Mouse (Mus musculus) kidney, embryonic 14.5 days (tissue): ENCODE measurements around the gene Celf5. TPM values are rescaled to one million over a fixed set of nuclear protein-coding genes. Genes with fewer than 3 reads are reported as not detected.

Experiments
- ATAC-seq: fragments of 200-750 bp; cut with Nextera tagmentation; 2 replicates; pipeline ENCODE4 v1.8.0; 2017; ENCODE audit warnings: moderate number of reproducible peaks, mild to moderate bottlenecking, moderate TSS enrichment, moderate library complexity; ENCODE audit not compliant: low FRiP score, low TSS enrichment
- H3K27ac ChIP-seq: fragments of 300-500 bp; sonication (generic); 2 replicates; pipeline ENCODE4 v1.5.1; 2014; ENCODE audit warnings: low read depth, mild to moderate bottlenecking, low read length, moderate library complexity, mixed read lengths
- H3K27me3 ChIP-seq: fragments of 300-500 bp; sonication (generic); 2 replicates; pipeline ENCODE4 v1.6.1; 2014; ENCODE audit warnings: mild to moderate bottlenecking, low read length; ENCODE audit not compliant: control insufficient read depth, insufficient read depth
- H3K36me3 ChIP-seq: fragments of 300-500 bp; sonication (generic); 2 replicates; pipeline ENCODE4 v1.6.1; 2014; ENCODE audit warnings: low read length, mixed read lengths; ENCODE audit not compliant: control insufficient read depth, insufficient read depth
- H3K4me1 ChIP-seq: fragments of 300-500 bp; sonication (generic); 2 replicates; pipeline ENCODE4 v1.6.1; 2014; ENCODE audit warnings: low read length, mixed read lengths; ENCODE audit not compliant: control insufficient read depth, insufficient read depth
- H3K4me2 ChIP-seq: fragments of 300-500 bp; sonication (generic); replicated peaks from 2 replicates; pipeline ENCODE4 v1.6.1; 2014; ENCODE audit warnings: low read depth, mild to moderate bottlenecking, low read length
- H3K4me3 ChIP-seq: fragments of 300-500 bp; sonication (generic); 2 replicates; pipeline ENCODE4 v1.5.1; 2014; ENCODE audit warnings: mild to moderate bottlenecking, low read length
- H3K9ac ChIP-seq: fragments of 300-500 bp; sonication (generic); 2 replicates; pipeline ENCODE4 v1.6.1; 2014; ENCODE audit warnings: low read depth, mild to moderate bottlenecking, low read length, moderate library complexity
- H3K9me3 ChIP-seq: fragments of 300-500 bp; sonication (generic); 2 replicates; pipeline ENCODE4 v1.6.1; 2016; ENCODE audit warnings: low read length; ENCODE audit not compliant: control insufficient read depth
- WGBS: fragments of 180-500 bp; shearing (Covaris S2); extraction: QIAGEN DNeasy Blood & Tissue Kit; methylation state at CpG from one replicate; pipeline ENCODE4 v1.1.7; 2014; 5-methylcytosine and 5-hydroxymethylcytosine counted together
- polyA plus RNA-seq: library from polyadenylated mRNA; unstranded; fragments of >200 nt; fragmentation: Nextera tagmentation; extraction: Ambion mirVana; gene quantifications from 2 replicates; pipeline ENCODE4 v1.2.1, GENCODE M21; 2014

Gene Celf5
- polyA plus RNA-seq, 1 experiment from 2014 or later: 0.28 TPM

DNA sequence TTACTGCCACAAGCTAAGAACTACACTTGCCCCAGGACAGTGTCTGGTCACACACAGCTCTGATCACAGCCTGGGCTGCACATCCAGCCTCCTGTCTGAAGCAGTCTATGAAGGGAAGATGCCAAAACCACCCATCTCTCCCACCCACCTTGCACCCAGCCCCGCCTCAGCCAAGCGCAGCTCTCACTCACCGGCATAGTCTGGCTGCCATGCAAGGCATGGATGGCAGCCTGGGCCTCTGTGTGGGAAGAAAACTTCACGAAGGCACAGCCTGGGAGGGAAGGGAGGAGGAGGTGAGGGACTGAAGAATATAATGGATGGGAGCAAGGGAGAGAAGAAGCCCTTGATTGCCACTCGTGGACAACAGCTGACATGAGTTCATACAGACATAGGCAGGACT lies 13.3 kb downstream of the Celf5 start:
- Histone ChIP-seq H3K4me3 (no peak overlapping the region), H3K9ac (no peak overlapping the region), H3K4me2 (no peak overlapping the region), H3K27me3 (peaks cover 46% of the 10 kb centered on the region), H3K27ac (no peak overlapping the region), H3K4me1 (0 out of 2 replicates have a peak, but pooled peaks cover 4% of the 10 kb centered on the region), H3K9me3 (no peaks in the 10 kb centered on the region), H3K36me3 (no peaks in the 10 kb centered on the region)
- no peak for ATAC-seq
- 84% methylated on average over 5 of the region's 5 CpGs for WGBS

DNA sequence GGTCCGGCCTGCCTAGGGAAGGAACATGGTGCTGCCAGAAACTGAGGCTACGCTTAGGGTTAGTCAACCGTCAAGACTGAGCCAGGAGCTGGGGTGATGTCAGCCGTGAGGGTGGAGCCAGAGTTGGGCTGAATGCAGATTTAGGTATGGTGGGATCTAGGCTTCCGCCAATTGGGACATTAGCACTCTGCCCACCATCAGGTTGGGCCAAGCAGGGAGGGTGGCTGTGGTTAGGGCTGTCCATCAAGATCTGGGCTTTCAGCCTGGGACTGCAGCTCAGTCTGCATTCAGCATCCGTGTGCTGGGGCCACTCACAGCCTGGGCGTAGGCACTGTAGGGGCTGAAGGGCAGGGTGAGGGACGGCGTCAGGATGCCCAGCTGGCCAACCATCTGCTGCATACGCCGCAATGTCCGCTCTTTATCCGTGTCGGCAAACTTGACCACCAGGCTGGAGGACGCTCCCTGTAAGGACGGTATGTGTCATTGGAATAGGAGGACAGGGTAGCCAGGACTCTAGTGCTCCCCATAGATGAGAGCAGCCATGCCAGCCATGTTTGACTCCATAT lies 14.8 kb downstream of the Celf5 start:
- no peak overlapping the region for H3K4me3 ChIP-seq

DNA sequence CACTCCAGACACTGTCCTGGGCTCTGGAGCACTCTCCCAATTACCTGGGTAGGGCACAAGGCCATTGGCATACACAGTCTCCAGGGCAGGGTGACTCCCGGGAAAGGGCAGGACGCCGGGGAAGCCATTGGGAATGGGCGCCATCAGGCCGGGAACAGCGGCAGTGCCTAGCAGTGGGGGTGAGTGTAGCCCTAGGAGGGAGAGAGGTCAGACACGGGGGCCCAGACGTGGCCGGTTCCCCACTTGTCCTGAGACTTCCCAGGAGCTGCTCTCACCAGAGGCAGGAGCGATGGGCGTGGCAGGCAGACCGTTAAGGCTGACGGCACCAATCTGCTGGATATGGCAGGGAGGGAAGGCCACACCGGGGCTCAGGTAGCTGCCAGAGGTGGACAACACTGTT lies 15.6 kb downstream of the Celf5 start:
- no peaks in the 10 kb centered on the region for H3K36me3 ChIP-seq
- ATAC-seq: no peak
- H3K9ac ChIP-seq: no peak overlapping the region
- no peak overlapping the region for H3K27ac ChIP-seq
- WGBS: 53% methylated on average over 14 of the region's 14 CpGs
- H3K27me3 ChIP-seq: peaks cover 47% of the 10 kb centered on the region
- 0 out of 2 replicates have a peak, but pooled peaks cover 8% of the 10 kb centered on the region for H3K4me1 ChIP-seq
- no peak overlapping the region for H3K4me3 ChIP-seq
- no peak overlapping the region for H3K4me2 ChIP-seq
- no peaks in the 10 kb centered on the region for H3K9me3 ChIP-seq

More for the DNA sequence above, 14.8 kb downstream of the Celf5 start:
- Histone ChIP-seq H3K9me3 (no peaks in the 10 kb centered on the region), H3K4me1 (0 out of 2 replicates have a peak, but pooled peaks cover 8% of the 10 kb centered on the region), H3K4me2 (no peak overlapping the region), H3K27me3 (peaks cover 46% of the 10 kb centered on the region), H3K27ac (no peak overlapping the region), H3K36me3 (no peaks in the 10 kb centered on the region), H3K9ac (no peak overlapping the region)
- no peak for ATAC-seq
- 89% methylated on average over 16 of the region's 16 CpGs for WGBS

DNA sequence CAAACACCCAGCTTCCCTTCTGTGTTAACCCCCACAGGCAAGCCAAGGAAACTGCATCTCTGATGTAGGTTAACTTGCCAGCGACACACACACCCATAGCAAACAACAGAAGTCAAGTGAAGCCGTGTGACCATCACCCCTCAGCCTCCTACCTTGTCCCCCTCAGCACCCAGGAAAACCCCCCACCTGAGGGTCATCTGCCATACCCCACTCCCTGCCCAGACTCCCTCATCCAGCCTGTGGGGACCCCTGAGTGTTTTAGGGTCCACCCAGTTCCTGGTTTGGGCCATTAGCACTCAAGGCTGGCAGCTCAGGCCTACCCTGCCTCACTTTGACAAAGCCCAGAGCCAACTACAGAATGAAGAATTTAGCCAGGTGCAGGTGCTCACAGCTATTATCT lies 16.4 kb downstream of the Celf5 start:
- no peak overlapping the region for H3K9ac ChIP-seq
- 0 out of 2 replicates have a peak, but pooled peaks cover 8% of the 10 kb centered on the region for H3K4me1 ChIP-seq
- no peaks in the 10 kb centered on the region for H3K36me3 ChIP-seq
- peaks cover 48% of the 10 kb centered on the region for H3K27me3 ChIP-seq
- no peaks in the 10 kb centered on the region for H3K9me3 ChIP-seq
- no peak overlapping the region for H3K4me3 ChIP-seq
- 96% methylated on average over 2 of the region's 2 CpGs for WGBS
- no peak overlapping the region for H3K4me2 ChIP-seq
- no peak for ATAC-seq
- H3K27ac ChIP-seq: no peak overlapping the region

DNA sequence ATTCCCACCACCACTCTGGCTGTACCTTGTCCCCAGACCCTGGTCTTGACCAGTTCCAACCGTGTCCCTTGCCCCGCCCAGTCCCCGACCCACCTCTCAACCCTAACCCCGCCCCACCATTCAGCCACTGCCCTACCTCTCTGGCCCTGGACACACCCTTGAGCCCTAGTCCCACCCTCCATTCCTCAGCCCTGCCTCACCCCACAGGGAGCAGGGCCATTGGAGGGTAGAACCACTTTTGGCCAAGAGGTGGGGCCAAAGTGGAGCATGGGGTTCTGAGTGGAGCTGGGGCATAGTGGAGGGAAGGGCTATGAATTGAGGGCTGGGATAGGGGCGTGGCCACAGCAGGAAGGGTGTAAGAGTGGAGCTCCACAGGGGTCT lies 17.3 kb downstream of the Celf5 start:
- peak; percentile 16 for ATAC-seq
- no peak overlapping the region for H3K9ac ChIP-seq
- H3K4me1 ChIP-seq: 0 out of 2 replicates have a peak, but pooled peaks cover 8% of the 10 kb centered on the region
- H3K36me3 ChIP-seq: no peaks in the 10 kb centered on the region
- no peaks in the 10 kb centered on the region for H3K9me3 ChIP-seq
- H3K27me3 ChIP-seq: peaks cover 52% of the 10 kb centered on the region
- WGBS: 4% methylated on average over 5 of the region's 5 CpGs
- no peak overlapping the region for H3K27ac ChIP-seq
- no peak overlapping the region for H3K4me2 ChIP-seq
- H3K4me3 ChIP-seq: no peak overlapping the region

DNA sequence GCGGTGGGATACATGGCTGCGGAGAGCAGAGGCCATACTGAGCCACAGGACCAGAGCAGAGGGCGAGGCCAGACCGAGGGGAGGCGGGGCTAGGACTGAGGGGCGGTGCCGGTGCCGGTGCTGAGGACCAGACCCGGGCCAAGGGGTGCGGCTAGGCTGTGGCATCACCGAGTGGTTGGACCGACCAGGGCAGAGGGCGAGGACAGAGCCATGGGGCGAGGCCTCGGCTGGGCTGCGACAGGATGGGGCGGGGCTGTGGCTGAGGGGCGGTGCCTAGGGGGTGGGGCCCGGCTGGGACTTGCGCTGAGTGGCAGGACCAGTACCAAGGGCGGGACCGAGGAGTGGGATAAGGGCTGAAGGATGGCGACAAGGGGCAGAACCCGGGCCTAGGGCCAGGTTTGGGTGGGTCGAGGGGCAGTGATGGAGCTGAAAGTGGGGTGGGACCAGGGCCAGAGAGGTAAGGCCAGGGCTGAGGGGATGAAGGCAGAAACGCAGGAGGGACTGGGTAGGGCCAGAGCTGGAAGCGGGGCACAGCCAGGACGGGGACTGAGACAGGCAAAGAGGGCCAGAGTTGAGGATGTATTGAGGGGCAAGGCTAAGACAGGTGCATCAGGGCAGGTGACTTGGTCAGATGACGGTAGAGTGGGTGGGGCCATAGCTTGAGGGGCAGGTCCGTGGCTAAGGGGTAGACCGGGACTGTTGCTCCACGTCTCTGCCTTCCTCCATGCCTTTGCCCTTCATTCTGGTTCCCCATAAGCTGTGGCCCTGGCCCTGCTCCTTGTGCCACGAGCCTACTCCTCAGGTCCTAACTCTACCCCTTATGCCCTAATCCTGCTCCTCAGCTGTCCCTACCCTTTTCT lies 17.9 kb downstream of the Celf5 start:
- peak overlapping the region; percentile 48 for H3K4me2 ChIP-seq
- peak overlapping the region; percentile 33 for H3K4me3 ChIP-seq
- peak; percentile 82 for ATAC-seq
- H3K9me3 ChIP-seq: no peaks in the 10 kb centered on the region
- WGBS: under 1% methylated on average over 30 of the region's 33 CpGs
- no peaks in the 10 kb centered on the region for H3K36me3 ChIP-seq
- H3K9ac ChIP-seq: peak overlapping the region; percentile 14
- H3K4me1 ChIP-seq: 0 out of 2 replicates have a peak, but pooled peaks cover 8% of the 10 kb centered on the region
- H3K27ac ChIP-seq: no peak overlapping the region
- H3K27me3 ChIP-seq: peaks cover 58% of the 10 kb centered on the region

DNA sequence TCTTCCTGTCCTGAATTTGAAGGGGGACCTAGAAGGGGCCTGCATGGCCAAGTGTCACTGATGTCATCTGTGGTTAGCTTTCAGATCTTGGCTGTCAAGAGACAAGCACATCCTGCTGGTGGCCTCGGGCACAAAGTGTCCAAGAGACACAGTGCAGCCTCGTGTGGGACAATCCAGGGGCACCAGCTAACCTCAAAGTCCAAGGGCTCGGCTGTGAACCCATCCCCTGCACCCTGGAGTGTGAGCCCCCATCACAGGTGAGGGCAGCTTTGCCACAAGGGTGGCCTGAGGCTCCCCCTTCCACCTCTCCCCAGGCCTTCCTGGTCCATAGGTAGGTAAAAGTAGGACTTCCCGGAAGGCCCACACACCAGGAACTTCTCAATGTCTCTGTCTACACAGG lies 19.0 kb downstream of the Celf5 start:
- H3K4me3 ChIP-seq: no peak overlapping the region
- no peak for ATAC-seq
- H3K4me1 ChIP-seq: 0 out of 2 replicates have a peak, but pooled peaks cover 8% of the 10 kb centered on the region
- WGBS: 56% methylated on average over 4 of the region's 4 CpGs
- H3K36me3 ChIP-seq: no peaks in the 10 kb centered on the region
- peaks cover 60% of the 10 kb centered on the region for H3K27me3 ChIP-seq
- H3K27ac ChIP-seq: no peak overlapping the region
- H3K4me2 ChIP-seq: no peak overlapping the region
- no peak overlapping the region for H3K9ac ChIP-seq
- no peaks in the 10 kb centered on the region for H3K9me3 ChIP-seq

DNA sequence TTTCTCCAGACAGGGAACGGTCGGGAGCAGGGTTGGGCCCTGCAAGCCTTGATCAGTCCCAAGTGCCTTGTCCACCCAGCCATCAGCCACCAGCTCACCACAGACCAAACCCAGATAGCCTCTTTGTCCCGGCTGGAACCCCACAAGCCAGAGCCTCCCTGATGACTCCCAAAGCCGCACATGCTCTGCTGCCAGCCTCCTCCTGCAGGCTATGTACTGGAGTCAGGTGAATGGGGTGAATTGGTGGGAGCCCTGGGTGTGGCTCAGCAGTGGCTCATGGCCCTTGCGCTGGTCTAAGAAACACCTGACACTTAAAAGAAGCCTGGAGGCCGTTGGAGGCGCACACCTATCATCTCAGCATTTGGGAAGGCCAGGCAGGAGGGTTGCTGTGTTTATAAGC lies 19.6 kb downstream of the Celf5 start:
- peaks cover 65% of the 10 kb centered on the region for H3K27me3 ChIP-seq
- no peak overlapping the region for H3K4me2 ChIP-seq
- 77% methylated on average over 7 of the region's 7 CpGs for WGBS

DNA sequence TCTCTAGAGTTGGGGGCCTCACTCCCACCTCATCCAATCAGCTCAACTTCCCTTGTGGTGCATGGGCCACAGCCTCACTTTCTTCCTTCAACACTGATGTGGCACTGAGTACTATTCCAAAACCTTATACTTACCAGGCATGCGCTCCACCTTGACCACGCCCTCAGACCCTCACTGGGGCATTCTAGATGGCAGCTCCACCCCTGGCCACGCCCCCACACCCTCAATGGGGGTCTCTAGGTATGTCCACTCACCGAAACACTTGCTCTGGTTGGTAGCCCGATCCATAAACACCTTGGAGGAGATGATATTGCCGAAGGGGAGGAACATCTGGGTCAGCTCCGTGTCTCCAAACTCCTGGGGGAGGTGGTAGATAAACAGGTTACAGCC lies 20.1 kb downstream of the Celf5 start:
- Histone ChIP-seq H3K4me2 (no peak overlapping the region), H3K27me3 (peaks cover 70% of the 10 kb centered on the region), H3K36me3 (no peaks in the 10 kb centered on the region), H3K27ac (no peak overlapping the region), H3K9me3 (no peaks in the 10 kb centered on the region), H3K9ac (no peak overlapping the region), H3K4me1 (0 out of 2 replicates have a peak, but pooled peaks cover 8% of the 10 kb centered on the region), H3K4me3 (no peak overlapping the region)
- no peak for ATAC-seq
- 42% methylated on average over 7 of the region's 7 CpGs for WGBS

More for the DNA sequence above, 19.6 kb downstream of the Celf5 start:
- Histone ChIP-seq H3K9me3 (no peaks in the 10 kb centered on the region), H3K9ac (no peak overlapping the region), H3K4me1 (0 out of 2 replicates have a peak, but pooled peaks cover 8% of the 10 kb centered on the region), H3K36me3 (no peaks in the 10 kb centered on the region), H3K27ac (no peak overlapping the region), H3K4me3 (no peak overlapping the region)
- ATAC-seq: no peak
